Mouse (Mus musculus) forebrain, embryonic 10.5 days (tissue): ENCODE measurements around the gene Cpvl. TPM values are rescaled to one million over a fixed set of nuclear protein-coding genes. Genes with fewer than 3 reads are reported as not detected.

ENCODE experiments used
- DNase-seq: peaks from one replicate; pipeline ENCODE4 v3.0.0-alpha.2; 2017; ENCODE audit warnings: low spot score; ENCODE audit errors: extremely low spot score
- H3K27ac ChIP-seq: fragments of 300-500 bp; sonication (generic); 2 replicates; pipeline ENCODE4 v1.5.1; 2016; ENCODE audit warnings: mild to moderate bottlenecking
- H3K27me3 ChIP-seq: fragments of 300-500 bp; sonication (generic); 2 replicates; pipeline ENCODE4 v1.6.1; 2016; ENCODE audit warnings: mild to moderate bottlenecking; ENCODE audit not compliant: poor library complexity, severe bottlenecking
- H3K36me3 ChIP-seq: fragments of 300-500 bp; sonication (generic); replicated peaks from 2 replicates; pipeline ENCODE4 v1.6.1; 2016; ENCODE audit warnings: mild to moderate bottlenecking, moderate library complexity
- H3K4me1 ChIP-seq: fragments of 300-500 bp; sonication (generic); 2 replicates; pipeline ENCODE4 v1.6.1; 2016
- H3K4me3 ChIP-seq: fragments of 300-500 bp; sonication (generic); 2 replicates; pipeline ENCODE4 v1.5.1; 2016; ENCODE audit warnings: mild to moderate bottlenecking, moderate library complexity
- H3K9me3 ChIP-seq: fragments of 300-500 bp; sonication (generic); 2 replicates; pipeline ENCODE4 v1.6.1; 2016; ENCODE audit warnings: mild to moderate bottlenecking, moderate library complexity
- WGBS: fragments of 180-500 bp; shearing (Covaris S2); methylation state at CpG from one replicate; pipeline ENCODE4 v1.1.7; 2016; 5-methylcytosine and 5-hydroxymethylcytosine counted together
- polyA plus RNA-seq: library from polyadenylated mRNA; unstranded; fragments of >200 nt; fragmentation: Nextera tagmentation; extraction: Ambion mirVana; gene quantifications from 2 replicates; pipeline ENCODE4 v1.2.1, GENCODE M21; 2016

Gene Cpvl
- polyA plus RNA-seq: not detected in 2 replicates

GRCm38 (mm10) chr6:53978571-53978970 lies at the start of gene Cpvl:
Gene Cpvl, minus strand, starts transcription at chr6:53978671.
- WGBS: 86% methylated on average over 5 of the region's 5 CpGs
- H3K27me3 ChIP-seq: no peaks in the 10 kb centered on the region
- no peak for DNase-seq
- H3K27ac ChIP-seq: no peak within 1 kb of the TSS
- no peaks in the 10 kb centered on the region for H3K36me3 ChIP-seq
- H3K4me1 ChIP-seq: peaks cover 25% of the 10 kb centered on the region
- H3K9me3 ChIP-seq: no peaks in the 10 kb centered on the region
- no peak within 1 kb of the TSS for H3K4me3 ChIP-seq

- WGBS: 95% methylated on average over 5 of the region's 5 CpGs
Measured at GRCm38 (mm10) chr6:54023846-54024245, 45.4 kb upstream of the Cpvl start.

GRCm38 (mm10) chr6:54021123-54021789 lies 42.8 kb upstream of the Cpvl start:
- Histone ChIP-seq H3K4me1 (peaks cover 13% of the 10 kb centered on the region), H3K9me3 (no peaks in the 10 kb centered on the region), H3K4me3 (no peak overlapping the region), H3K27me3 (no peaks in the 10 kb centered on the region), H3K36me3 (no peaks in the 10 kb centered on the region), H3K27ac (0 out of 2 replicates have a peak overlapping the region, but pooled peaks have one; percentile 2)
- WGBS: 61% methylated on average over 15 of the region's 15 CpGs
- no peak for DNase-seq

More at GRCm38 (mm10) chr6:54023846-54024245, 45.4 kb upstream of the Cpvl start:
- Histone ChIP-seq H3K27ac (no peak overlapping the region), H3K4me1 (peaks cover 16% of the 10 kb centered on the region), H3K36me3 (no peaks in the 10 kb centered on the region), H3K4me3 (no peak overlapping the region), H3K27me3 (no peaks in the 10 kb centered on the region; the same call in 1 of the 2 replicates), H3K9me3 (no peaks in the 10 kb centered on the region)
- DNase-seq: no peak

GRCm38 (mm10) chr6:54018861-54019260 lies 40.4 kb upstream of the Cpvl start:
- H3K27me3 ChIP-seq: no peaks in the 10 kb centered on the region
- H3K4me3 ChIP-seq: no peak overlapping the region
- DNase-seq: no peak
- H3K9me3 ChIP-seq: no peaks in the 10 kb centered on the region
- WGBS: 84% methylated on average over 5 of the region's 5 CpGs
- H3K36me3 ChIP-seq: no peaks in the 10 kb centered on the region
- H3K27ac ChIP-seq: no peak overlapping the region
- peaks cover 7% of the 10 kb centered on the region for H3K4me1 ChIP-seq

GRCm38 (mm10) chr6:54018038-54018437 lies 39.6 kb upstream of the Cpvl start:
- no peak for DNase-seq
- WGBS: 71% methylated on average over 2 of the region's 2 CpGs
- no peaks in the 10 kb centered on the region for H3K36me3 ChIP-seq
- H3K4me1 ChIP-seq: peaks cover 7% of the 10 kb centered on the region
- H3K27me3 ChIP-seq: no peaks in the 10 kb centered on the region
- no peak overlapping the region for H3K4me3 ChIP-seq
- no peaks in the 10 kb centered on the region for H3K9me3 ChIP-seq
- no peak overlapping the region for H3K27ac ChIP-seq

GRCm38 (mm10) chr6:54012163-54012562 lies 33.7 kb upstream of the Cpvl start:
- Histone ChIP-seq H3K9me3 (no peaks in the 10 kb centered on the region), H3K4me3 (no peak overlapping the region), H3K27me3 (0 out of 2 replicates have a peak, but pooled peaks cover 6% of the 10 kb centered on the region), H3K36me3 (no peaks in the 10 kb centered on the region), H3K4me1 (peaks cover 20% of the 10 kb centered on the region), H3K27ac (no peak overlapping the region)
- WGBS: 88% methylated on average over 1 of the region's 1 CpGs
- DNase-seq: no peak

GRCm38 (mm10) chr6:54010362-54010761 lies 31.9 kb upstream of the Cpvl start:
- DNase-seq: no peak
- Histone ChIP-seq H3K27me3 (0 out of 2 replicates have a peak, but pooled peaks cover 6% of the 10 kb centered on the region), H3K27ac (no peak overlapping the region), H3K36me3 (no peaks in the 10 kb centered on the region), H3K4me1 (peaks cover 20% of the 10 kb centered on the region), H3K9me3 (no peaks in the 10 kb centered on the region), H3K4me3 (no peak overlapping the region)
- 65% methylated on average over 9 of the region's 9 CpGs for WGBS

- peaks cover 20% of the 10 kb centered on the region for H3K4me1 ChIP-seq
- 0 out of 2 replicates have a peak, but pooled peaks cover 6% of the 10 kb centered on the region for H3K27me3 ChIP-seq
- H3K27ac ChIP-seq: no peak overlapping the region
- DNase-seq: no peak
- 58% methylated on average over 4 of the region's 4 CpGs for WGBS
- H3K4me3 ChIP-seq: no peak overlapping the region
- no peaks in the 10 kb centered on the region for H3K9me3 ChIP-seq
- H3K36me3 ChIP-seq: no peaks in the 10 kb centered on the region
Measured at GRCm38 (mm10) chr6:54009293-54009692, 30.8 kb upstream of the Cpvl start.

- WGBS: 75% methylated on average over 16 of the region's 16 CpGs
- no peak for DNase-seq
- 0 out of 2 replicates have a peak, but pooled peaks cover 6% of the 10 kb centered on the region for H3K27me3 ChIP-seq
- H3K4me3 ChIP-seq: no peak overlapping the region
- H3K9me3 ChIP-seq: no peaks in the 10 kb centered on the region
- H3K4me1 ChIP-seq: peaks cover 20% of the 10 kb centered on the region
- no peak overlapping the region for H3K27ac ChIP-seq
- no peaks in the 10 kb centered on the region for H3K36me3 ChIP-seq
Measured at GRCm38 (mm10) chr6:54008448-54009120, 30.1 kb upstream of the Cpvl start.

GRCm38 (mm10) chr6:54005302-54005701 lies 26.8 kb upstream of the Cpvl start:
- H3K4me3 ChIP-seq: no peak overlapping the region
- 79% methylated on average over 4 of the region's 4 CpGs for WGBS
- peaks cover 15% of the 10 kb centered on the region for H3K4me1 ChIP-seq
- no peaks in the 10 kb centered on the region for H3K36me3 ChIP-seq
- H3K27ac ChIP-seq: no peak overlapping the region
- no peak for DNase-seq
- no peaks in the 10 kb centered on the region for H3K9me3 ChIP-seq
- 0 out of 2 replicates have a peak, but pooled peaks cover 6% of the 10 kb centered on the region for H3K27me3 ChIP-seq

- no peaks in the 10 kb centered on the region for H3K36me3 ChIP-seq
- 91% methylated on average over 3 of the region's 3 CpGs for WGBS
- no peaks in the 10 kb centered on the region for H3K27me3 ChIP-seq
- H3K27ac ChIP-seq: no peak overlapping the region
- no peak for DNase-seq
- H3K4me1 ChIP-seq: peaks cover 9% of the 10 kb centered on the region
- H3K4me3 ChIP-seq: no peak overlapping the region
- H3K9me3 ChIP-seq: peaks cover 8% of the 10 kb centered on the region; the same call in 1 of the 2 replicates
Measured at GRCm38 (mm10) chr6:53996226-53996955, 17.9 kb upstream of the Cpvl start.

- Histone ChIP-seq H3K27ac (no peak overlapping the region), H3K4me1 (peaks cover 9% of the 10 kb centered on the region), H3K4me3 (no peak overlapping the region), H3K27me3 (no peaks in the 10 kb centered on the region), H3K9me3 (peaks cover 8% of the 10 kb centered on the region; the same call in 1 of the 2 replicates), H3K36me3 (no peaks in the 10 kb centered on the region)
- 83% methylated on average over 4 of the region's 4 CpGs for WGBS
- DNase-seq: no peak
Measured at GRCm38 (mm10) chr6:53995519-53995918, 17.0 kb upstream of the Cpvl start.
